Mouse (Mus musculus) gastrocnemius, adult 2 months (tissue): ENCODE results near the gene 2410131K14Rik. TPM values are rescaled to one million over a fixed set of nuclear protein-coding genes. Genes with fewer than 3 reads are reported as not detected.

Experiments
- DNase-seq: peaks from one replicate; pipeline ENCODE4 v3.0.0; 2022
- H3K27ac ChIP-seq: fragments of 200-600 bp; 2 replicates; pipeline ENCODE4 v1.8.1; 2022; ENCODE audit warnings: mild to moderate bottlenecking
- H3K4me3 ChIP-seq: fragments of 200-600 bp; 2 replicates; pipeline ENCODE4 v1.8.1; 2022; ENCODE audit warnings: mild to moderate bottlenecking, moderate library complexity
- CTCF ChIP-seq: fragments of 200-600 bp; IDR thresholded peaks from 2 replicates; pipeline ENCODE4 v1.8.1; 2022; ENCODE audit warnings: antibody characterized with exemption, mild to moderate bottlenecking, moderate library complexity
- intact Hi-C: fragments of 180-260 bp; cut with DNase I; formaldehyde crosslinking; loops from one replicate; pipeline ENCODE4 v1.15.1; 2025
- total RNA-seq, 2 experiments: library from RNA; stranded (reverse); gene quantifications; 2 replicates each; pipeline ENCODE4 v1.2.3; 2021

2410131K14Rik gene
- total RNA-seq, 2 experiments from 2014 or later: 3.5 to 5.4 TPM

DNA sequence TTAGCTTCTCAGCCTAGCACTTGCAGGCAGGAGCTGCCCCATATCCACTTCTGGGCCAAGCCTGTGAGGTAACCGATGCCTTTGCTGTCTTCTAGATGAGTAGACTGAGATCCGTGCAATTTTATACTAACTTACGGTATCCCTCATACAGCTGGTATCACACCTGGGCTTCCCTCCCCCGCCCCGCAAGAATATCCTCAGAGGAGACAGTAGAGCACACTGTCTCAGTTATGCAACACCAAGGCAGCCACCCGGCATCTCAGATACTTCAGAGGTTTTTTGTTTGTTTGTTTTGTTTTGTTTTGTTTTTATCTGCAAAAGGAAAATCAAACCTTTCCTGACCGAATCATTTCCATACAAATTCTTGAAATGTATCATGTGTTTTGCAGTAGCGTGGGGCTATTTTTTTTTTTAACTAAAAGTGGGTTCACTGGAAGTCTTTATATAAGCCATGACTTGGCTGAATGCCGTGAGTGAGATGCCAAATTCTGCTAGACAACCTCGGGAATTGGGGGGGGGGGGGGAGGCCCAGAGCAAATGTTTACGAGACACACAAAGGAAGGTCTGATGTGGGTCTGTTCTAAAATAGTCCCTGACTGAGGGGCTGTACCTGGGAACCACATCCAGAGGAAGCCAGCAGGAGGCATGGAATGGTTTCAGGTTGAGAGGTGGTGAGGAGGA, 54.8 kb downstream of the 2410131K14Rik start:
- DNase-seq: no peak
- intact Hi-C loops: no loop called here
- Histone ChIP-seq H3K27ac (no peak overlapping the region), H3K4me3 (no peak overlapping the region)
- no peak for TF ChIP-seq CTCF

GRCm38 (mm10) chr5:118302466-118303155, 57.6 kb downstream of the 2410131K14Rik start:
- Histone ChIP-seq H3K27ac (no peak overlapping the region), H3K4me3 (no peak overlapping the region)
- intact Hi-C loops: no loop called here
- DNase-seq: no peak
- no peak for TF ChIP-seq CTCF

DNA sequence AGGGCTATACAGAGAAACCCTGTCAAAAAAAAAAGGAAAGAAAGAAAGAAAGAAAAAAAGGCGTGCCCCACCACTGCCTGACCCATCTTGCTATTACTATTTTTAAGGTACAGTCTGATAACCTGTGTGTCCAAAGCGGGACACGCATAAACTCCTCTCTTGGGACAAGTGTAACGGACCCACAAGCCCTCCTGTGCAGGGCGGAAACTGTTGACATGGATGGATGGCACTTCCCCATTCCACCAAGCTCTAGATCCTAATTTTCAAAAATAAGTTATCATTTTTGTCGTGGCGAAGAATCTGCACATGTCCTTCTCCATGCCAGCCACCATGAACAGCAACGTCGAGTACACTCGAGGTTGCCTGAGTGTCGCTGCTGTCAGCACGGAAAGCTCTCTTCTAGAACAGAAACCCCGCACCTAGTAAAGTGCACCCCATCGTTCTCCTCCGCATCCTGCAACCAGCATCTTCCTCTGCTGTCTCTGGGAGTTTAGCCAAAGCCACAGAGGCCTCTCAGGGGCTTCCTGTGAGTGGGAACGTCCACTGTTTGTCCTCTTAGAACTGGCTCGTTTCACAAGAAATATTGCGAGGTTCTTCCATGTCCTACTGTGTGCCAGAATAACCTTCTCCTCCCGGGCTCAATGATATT, 60.1 kb downstream of the 2410131K14Rik start:
- intact Hi-C loops: no loop called here
- no peak for DNase-seq
- Histone ChIP-seq H3K27ac (no peak overlapping the region), H3K4me3 (no peak overlapping the region)
- no peak for TF ChIP-seq CTCF

DNA sequence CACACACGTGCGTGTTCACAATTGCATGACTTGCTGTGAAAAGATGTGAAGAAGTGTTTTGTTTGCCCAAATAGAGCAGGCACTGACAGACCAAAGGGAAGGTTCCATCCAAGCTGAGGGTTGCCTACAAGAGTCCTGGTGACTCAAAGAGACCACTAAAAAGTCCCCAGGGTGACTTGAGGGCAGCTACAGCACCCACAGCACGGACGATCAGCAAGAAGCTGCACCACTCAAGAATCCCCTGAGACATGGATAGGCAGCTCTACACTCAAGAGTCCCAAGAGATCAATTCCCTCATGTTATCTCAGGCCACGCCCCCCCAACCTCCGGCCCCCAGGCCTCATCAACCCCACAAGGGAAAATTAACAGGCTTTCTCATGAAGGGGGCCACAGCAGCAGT, 65.4 kb downstream of the 2410131K14Rik start:
- TF ChIP-seq CTCF: no peak
- Histone ChIP-seq H3K27ac (no peak overlapping the region), H3K4me3 (no peak overlapping the region)
- intact Hi-C loops: no loop called here
- no peak for DNase-seq

- Histone ChIP-seq H3K4me3 (no peak overlapping the region), H3K27ac (no peak overlapping the region)
- intact Hi-C loops: no loop called here
- no peak for DNase-seq
- TF ChIP-seq CTCF: no peak
These were observed 66.2 kb downstream of the 2410131K14Rik start for GRCm38 (mm10) chr5:118311251-118311650.

GRCm38 (mm10) chr5:118313766-118314165, 68.7 kb downstream of the 2410131K14Rik start:
- no peak for TF ChIP-seq CTCF
- intact Hi-C loops: no loop called here
- no peak overlapping the region for H3K27ac ChIP-seq
- no peak for DNase-seq
- H3K4me3 ChIP-seq: no peak overlapping the region

Other genes starting within 250 kb of the 2410131K14Rik start
- under 1 TPM; 0.59 to 0.64 TPM for gene Tesc, start 217.5 kb upstream of the 2410131K14Rik start, total RNA-seq
- gene Fbxw8, start 89.8 kb upstream of the 2410131K14Rik start, total RNA-seq: 10 to 100 TPM; 20.8 to 24.2 TPM
- gene Hrk, start 80.6 kb upstream of the 2410131K14Rik start, total RNA-seq: under 1 TPM; 0.08 to 0.15 TPM
- 1 to 10 TPM in 1 of 2 experiments, under 1 TPM in 1; 0.89 to 1.3 TPM for gene Rnft2, start 111 bp upstream of the 2410131K14Rik start, total RNA-seq